Mouse (Mus musculus) thymus, postnatal 25 days (tissue): ENCODE measurements at regions not wholly inside any gene's neighbourhood (a gene's known extent, or its start where the extent isn't known, plus 50 kb on each side); places are given as distances from the start of the nearest gene placed in this dataset.
A peak's percentile ranks its signal among the peaks of the same experiment; 100 is the strongest.

Source experiments
- DNase-seq: peaks from one replicate; pipeline ENCODE4 v3.0.0; 2022

DNA sequence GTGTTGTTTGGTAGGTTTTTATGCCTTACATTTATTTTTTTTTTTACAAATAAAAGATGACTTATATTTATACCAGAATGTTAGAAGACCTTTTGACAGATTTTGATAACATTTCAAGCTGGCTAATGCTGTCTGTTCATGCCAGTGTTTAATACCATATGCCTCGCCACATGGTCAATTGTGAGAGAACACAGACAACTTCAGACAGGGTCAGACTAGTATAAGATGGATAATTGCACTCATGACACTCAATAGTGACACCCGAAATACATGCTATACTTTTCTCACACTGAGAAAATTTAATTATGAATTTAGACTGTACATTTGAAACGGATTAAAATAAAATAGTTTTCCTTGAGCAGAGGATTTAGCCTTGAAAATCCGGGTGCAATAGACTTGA, 769.9 kb downstream of the Slitrk6 start:
- DNase-seq, result no peak

DNA sequence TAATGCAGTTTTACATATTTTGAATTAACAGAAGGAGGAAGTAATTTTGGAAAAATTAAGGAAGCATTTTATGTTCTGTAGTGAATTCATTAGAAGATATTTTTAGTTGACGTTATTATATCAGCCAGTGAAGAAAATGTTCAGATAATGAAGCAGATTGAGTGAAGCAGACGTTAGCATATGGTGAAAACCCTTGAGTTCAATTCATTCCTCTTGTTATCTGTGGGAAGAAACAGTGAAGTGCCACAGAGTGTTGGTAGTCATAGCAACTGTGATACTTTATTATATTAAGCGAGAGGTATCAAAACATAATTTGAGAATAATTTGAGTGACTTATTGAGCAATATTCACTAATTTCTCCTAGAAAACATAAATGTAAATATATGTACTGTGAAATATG, 796.9 kb downstream of the Slitrk6 start:
- no peak for DNase-seq

DNA sequence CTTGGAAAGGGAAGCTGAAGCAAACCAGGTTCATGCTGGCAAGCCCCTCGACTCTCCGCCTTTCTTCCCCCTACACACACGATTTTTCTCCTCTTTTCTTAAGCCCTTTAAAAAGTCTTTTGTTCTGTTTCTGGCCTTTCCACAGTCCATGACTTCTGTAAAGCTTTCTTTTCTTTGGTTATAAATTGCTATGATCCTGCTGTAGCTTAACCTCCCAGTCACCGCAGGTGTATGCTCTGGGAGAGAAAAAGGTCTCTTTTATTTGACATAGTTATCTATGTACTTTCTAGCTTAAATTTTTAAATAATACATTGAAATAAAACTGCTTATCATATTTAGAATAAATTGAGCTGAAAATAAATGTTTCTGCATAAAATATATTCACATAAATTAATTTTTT, 813.0 kb downstream of the Slitrk6 start:
- DNase-seq, result no peak

DNA sequence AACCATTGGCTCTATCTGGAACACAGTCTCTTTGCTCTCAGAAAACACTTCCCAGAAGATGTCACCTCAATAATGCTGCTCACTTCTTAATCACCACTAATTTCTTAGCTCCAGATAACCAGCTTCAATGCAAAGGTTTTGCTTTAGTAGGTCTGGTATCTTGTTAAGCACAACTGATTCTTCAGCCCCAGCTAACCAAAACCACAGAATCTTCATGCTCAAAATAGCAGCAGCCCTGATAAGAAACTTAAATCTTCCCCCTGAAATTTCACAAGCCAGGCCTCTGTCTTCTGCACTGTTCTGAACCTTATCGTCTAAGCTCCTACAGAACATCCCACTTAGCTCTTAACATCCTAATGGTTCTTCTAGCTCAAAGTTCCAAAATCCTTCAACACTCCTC, 813.8 kb downstream of the Slitrk6 start:
- DNase-seq, result no peak

DNA sequence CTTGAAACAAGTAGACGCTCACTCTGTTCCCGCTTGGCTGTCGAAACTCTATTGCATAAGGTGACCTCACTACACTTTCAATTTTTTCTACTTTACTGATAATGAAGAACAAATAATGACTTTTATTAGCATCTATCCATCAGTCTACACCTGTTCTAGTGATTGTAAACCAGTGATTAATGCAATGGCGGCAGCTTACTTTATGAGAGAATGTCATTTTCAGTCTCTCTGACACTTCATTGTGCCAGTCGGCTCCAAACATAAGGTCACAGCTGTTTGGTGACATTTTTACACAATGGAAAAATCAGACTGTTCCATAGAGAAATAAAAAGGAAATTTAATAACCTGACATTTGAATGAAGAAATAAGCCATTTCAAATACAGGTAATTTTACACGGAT, 817.5 kb downstream of the Slitrk6 start:
- DNase-seq, result no peak

DNA sequence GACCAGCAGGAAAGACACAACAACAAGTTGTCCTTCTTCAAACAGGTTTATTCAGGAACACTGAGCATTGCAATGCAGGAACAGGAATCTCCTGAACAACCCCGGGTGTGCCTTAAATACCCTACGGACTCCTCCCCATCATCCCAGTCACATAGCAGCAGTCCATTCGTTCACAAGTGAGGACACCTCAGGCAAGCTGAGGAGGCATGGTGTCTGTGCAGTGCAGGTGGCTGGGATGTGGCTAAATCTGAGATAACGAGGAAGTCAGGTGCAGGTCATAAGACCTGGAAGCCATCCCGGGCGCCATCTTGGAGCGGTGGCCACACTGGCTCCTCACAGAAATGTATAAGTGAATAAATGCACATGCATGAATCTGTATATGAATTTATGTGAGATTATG, 826.0 kb downstream of the Slitrk6 start:
- DNase-seq, result no peak

DNA sequence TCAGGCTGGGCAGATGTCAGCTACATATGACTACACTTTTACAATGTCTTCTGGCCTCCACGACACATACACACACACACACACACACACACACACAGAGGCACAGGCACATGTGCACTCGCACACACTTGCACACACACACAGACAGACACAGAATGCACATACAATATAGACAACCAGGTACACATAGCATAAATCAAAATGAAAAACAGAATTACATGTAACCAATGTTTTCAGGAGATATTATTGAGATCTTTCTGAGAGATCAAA, 863.1 kb downstream of the Slitrk6 start:
- no peak for DNase-seq

DNA sequence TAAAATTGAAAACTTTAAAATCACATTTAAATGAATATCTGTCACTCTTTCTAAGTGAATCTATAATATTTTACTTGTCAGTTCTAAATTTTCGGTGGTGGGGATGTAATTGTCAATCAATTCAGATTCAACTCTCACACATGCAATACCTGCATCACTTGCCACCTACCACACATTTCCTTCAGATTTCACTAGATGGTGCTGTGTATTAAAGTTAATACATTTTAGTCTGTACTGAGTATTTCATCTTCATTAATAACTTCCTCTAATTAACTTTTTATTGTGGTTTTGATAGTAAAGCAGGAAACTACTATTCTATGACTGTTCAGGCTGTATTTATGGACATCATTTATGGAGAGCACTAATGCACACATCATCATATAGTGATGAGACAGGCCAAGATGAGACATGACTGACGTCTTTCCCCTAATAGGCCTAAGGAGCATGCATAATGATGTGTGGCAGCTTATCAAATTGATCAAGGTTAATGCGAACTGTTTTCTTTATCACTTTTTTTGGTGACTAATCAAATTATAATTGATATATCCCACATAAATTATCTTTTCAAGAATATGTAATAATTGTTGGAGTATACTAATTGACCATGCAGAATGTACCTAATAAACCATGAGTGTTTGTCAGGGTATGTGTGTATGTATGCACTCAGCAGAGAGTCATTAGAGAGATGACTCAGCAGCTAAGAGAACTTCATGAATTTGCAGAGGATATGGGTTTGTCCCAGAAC, 863.6 kb downstream of the Slitrk6 start:
- DNase-seq, result no peak

DNA sequence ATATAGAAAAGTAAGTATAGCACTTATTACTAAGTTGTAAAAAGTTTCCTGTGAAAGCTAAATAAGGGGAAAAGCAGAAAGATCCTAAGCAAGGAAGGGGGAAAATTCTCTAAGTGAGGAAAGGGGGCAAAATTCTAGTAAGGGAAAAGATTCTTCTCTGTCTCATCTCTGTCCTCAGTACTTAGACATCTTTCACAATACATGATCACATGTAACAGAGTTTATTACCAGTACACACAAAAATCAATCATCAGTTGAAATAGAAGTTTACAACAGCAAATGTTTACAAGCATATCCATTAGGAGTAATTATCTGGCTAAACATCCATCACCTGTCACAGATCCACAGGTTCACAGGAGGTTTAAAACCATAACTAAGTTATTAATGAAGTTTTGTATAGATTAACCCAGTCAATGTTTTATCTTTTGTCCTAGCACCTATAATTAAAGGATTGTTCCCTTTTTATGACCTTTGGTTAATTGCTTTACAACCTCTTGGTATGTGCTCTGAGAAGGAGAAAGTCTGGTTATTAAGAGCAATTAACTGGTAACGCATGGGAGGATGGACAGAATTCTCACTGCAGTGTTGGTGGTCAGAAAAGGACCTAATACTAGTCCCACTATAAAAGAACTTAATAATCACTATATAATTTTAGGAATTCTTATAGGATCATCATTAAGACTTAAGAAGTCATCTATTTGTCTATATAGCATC, 877.8 kb downstream of the Slitrk6 start:
- no peak for DNase-seq

DNA sequence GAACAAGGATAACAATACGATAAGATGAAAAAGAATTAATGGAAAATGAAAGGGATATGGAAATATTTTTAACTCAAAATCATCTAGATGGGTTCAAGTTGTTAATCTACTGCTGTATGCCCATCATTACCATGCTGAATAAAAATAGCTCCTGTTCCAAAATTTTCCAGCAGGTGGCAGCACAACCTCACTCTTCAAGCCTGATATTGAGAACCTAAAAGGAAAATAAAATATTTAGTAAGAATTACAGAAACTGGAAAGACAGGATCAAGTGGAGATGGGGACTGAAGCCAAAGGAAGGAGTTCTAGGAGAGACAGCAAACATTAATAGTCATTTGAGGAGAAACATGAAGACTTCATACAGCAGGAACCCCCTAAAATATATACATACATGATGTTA, 880.7 kb downstream of the Slitrk6 start:
- peak; percentile 1 for DNase-seq

DNA sequence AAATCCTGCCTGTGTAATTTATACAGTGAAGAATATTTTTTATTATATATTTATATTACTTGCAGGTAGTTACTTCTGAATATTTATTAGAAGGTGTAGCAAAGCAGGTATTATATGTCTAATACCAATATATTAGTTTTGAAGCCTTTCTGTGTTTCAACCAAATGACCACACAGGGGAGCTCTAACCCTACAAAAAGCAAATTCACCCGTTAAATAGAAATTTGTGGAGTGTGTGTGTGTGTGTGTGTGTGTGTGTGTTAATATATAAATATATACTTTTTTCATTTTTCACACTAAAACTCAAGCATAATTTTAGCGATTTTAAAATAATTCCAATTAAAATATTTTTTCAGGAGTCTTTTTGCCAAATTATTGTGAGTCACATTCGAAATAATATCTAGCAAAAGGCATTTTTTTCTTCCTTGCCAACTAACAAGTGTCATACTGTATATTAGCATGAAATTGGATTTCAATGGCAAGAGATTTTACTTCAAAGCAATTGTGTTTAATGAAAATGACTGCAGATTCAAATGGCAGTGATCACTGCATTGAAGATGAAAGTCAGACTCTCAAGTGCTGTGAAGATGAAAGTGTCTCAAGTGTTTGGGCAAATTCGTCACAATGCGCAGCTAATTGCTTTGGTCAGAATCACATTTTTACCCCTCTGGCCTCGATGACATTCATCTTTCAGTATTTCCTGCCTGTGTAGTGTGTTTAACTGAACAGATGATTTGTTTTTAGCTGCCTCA, 914.4 kb downstream of the Slitrk6 start:
- DNase-seq, result no peak

DNA sequence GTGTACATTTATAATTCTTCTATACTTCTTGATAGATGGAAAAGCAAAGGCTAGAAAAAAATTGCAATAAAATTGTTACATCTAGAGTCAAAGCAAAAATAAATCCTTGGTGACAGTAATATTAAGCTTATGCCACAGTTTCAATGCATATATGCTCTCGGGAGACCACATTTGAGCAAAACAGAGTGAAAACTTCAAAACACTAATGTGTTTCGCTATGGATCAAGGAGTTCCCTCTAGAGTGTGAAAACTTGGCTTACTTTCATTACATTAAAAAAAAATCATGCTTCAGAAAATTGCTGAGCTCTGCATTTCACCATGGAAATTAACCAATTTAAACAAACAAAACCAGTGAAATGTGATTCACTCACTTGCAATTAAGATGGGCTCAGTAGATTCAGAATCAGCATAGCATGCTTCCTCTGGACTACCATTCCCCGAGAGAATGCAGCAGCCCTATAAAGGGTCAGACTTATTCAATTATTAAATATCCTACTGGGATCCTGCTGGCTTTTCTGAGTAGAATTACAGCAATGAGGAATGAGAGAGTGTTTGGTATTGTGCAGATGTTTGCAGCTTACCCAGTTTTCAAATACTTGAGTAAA, 888.7 kb upstream of the Slitrk1 start:
- DNase-seq, result no peak

DNA sequence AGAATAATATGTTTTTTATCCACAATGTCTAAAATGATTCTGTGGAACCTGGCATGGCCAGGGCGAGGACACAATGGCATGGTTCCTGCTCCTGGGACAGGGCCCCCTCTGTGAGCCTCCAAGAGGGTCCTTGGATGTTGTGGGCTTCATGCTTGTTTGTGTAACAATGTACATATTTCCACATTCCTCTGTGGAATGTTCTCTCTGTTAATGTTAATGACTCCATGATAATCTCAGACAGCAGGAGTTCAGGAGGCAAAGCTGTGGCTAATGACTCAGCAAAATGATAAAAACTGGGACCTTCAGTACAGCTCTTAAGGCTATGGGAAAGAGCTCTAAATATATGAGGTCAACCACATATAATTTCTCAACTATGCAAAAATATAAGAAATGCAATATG, 858.3 kb upstream of the Slitrk1 start:
- DNase-seq, result no peak

DNA sequence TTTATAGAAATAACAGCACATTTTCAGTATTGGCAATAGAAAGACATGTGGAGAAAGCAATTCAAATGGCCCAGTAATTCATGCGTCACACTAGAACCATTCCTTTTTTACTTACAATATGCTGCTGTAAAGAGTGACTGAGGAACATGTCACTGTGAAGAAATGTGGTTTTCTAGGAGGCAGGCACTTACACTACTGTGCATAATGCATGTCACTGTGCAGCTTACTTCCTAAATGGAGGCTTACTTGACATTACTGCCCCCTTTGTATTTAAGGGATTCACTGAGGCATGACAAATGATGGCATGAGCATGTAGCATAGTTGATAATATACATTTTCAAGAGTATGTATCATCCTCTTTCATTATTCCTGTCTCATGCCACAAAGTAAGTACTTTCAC, 846.9 kb upstream of the Slitrk1 start:
- no peak for DNase-seq
